Mouse (Mus musculus): ENCODE measurements at regions not wholly inside any gene's neighbourhood (a gene's known extent, or its start where the extent isn't known, plus 50 kb on each side); places are given as distances from the start of the nearest gene placed in this dataset.

DNA sequence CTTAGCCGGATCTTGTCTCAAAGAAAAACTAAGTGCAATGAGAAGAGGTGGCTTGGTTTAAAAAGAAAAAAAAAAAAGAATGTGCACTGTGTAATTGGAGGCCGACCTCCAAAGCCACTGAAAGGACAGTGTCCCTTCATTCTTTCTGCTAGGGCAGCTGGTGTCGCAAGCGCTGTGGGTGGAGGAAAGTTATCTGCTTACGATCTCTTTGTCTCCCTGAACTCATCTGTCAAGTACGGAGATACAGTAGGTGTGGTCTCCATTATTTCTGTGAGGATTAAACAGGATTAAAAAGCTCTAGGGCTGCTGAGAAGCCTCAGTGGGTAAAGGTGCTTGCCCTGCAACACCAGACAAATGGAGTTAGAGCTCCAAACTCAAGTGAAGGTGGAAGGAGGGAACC is 126.6 kb upstream of the Jarid2 start:
- intact Hi-C loops (cut with DNase I): no loop called here
- DNase-seq: no peak

DNA sequence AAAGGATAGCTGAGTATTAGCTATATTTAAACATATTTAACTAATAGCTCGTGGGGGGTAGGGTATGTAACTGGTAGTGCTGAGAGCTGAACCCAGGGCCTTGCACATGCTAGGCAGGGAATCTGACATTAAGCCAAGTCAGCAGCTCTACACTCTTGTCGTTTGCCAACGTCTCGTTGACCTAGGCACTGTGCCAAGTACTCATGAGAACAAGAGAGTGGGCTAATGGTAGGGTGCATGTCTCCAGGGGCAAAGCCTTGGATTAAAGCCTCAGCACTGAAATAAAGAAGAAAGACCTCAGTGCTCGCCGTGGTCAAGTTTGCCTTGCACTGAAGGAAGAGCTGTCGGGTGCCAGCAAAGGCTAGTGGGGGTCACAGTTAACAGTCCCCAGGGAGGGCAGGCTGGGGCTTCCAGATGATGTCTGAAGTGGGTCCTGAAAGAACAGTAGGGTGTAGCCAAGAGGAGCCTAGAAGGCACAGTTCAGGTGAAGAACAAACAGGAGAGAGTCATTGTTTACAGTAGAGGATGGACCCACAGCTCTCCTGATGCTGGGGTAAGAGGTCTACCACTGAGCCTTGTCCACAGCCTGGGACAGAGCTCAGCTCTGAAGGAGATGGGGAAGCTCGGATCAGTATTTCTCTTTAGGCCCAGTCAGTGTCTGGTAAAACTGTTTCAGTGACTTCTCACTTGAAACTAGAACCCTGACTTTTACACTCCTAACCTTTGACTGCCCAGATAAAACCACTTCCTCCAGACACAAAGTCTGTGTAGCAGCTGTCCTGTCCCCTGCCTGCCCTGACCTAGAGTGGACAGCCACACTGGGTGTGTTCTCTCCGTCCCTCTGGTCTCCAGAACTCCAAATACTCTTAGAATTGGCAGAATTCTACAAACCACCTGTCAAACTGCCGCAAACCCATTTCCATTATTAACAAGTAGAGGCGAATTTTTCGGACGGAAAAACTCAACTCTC is 121.7 kb upstream of the Jarid2 start:
- DNase-seq: no peak
- intact Hi-C loops (cut with DNase I): no loop called here

DNA sequence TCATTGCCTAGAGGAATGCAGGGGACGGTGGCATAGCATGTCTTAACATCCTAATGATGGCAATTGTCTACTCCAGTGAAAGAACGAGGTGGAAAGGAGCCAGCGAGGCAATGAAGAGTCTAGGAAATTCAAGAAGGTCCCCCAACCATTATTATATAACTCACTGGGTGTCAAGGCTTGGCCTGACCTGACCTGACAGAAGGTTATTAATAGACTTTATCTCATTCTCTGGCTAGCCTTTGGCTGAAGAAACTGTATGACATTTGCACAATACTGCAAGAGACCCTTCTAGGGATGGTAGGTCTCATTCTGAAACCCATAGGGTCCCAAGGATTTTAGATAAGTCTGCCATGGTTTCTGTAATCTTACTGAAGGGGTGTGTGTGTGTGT is 121.0 kb upstream of the Jarid2 start:
- intact Hi-C loops (cut with DNase I): no loop called here
- peak in 1 of 2 experiments; percentile 24 for DNase-seq

DNA sequence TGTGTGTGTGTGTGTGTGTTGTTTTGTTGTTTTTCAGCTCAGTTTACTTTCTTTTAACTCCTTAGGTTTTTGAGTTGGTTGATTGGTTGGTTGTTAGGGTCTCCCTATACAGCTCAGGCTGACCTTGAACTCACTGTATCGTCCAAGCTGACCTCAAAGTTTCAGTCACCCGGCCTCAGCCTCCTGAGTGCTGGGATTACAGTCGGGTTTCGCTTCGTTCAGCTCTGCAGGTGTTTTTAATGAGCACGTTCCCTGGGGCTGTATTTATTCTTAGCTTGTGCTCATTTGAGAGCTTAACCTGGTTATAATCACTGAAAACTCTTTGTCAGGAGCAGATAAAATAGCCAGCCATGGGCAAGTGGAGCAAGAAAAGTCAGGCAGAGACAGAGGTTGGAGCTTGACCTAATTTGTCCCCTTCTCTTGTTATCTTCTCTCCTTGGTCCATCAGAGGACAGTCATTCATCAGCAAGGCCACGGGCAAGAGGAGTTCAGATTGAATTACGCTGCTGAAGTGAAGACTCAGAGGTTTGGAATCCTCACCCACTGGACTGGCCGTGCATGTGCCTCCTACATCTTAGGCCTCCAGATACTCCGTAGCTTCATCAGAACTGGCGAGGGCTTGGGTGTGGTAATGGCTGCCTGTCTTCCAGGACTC is 120.5 kb upstream of the Jarid2 start:
- peak in 1 of 2 experiments; percentile 22 for DNase-seq
- intact Hi-C loops (cut with DNase I): no loop called here

DNA sequence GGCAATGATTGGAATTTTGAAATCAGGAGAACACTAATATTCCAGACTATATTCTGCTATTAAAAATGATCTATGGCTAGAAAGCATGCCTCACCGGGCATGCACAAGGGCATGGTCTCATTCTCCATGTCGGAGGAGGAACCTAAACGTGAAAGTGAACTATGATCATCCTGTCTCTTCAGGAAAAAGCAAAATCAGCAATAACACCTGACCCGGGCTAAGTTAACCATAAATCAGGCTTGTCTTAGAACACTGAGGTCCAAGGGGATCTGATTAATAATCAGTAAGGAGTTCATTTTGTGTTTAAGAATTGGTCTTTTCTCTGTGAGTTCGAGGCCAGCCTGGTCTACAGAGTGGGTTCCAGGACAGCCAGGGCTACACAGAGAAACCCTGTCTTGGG is 119.7 kb upstream of the Jarid2 start:
- intact Hi-C loops (cut with DNase I): no loop called here
- DNase-seq: no peak

DNA sequence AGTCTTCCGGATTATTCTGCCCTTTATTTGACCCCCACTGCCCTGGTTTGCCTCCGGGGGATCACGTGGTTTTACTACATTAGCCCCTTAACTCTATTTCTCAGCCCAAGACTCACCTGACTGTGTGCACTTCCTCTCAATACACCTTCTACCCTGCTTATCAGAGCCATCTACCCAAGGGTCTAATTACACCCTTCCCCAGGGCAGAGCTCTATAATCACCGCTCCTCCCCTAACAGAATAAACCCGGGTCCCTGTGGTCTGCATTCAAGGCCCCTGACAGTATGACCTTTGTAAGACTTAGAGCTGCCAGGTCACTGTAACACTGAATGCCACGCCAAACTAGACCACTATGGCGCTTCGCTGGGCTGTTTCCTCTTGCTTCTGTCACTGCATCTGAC is 113.6 kb upstream of the Jarid2 start:
- intact Hi-C loops (cut with DNase I): no loop called here

DNA sequence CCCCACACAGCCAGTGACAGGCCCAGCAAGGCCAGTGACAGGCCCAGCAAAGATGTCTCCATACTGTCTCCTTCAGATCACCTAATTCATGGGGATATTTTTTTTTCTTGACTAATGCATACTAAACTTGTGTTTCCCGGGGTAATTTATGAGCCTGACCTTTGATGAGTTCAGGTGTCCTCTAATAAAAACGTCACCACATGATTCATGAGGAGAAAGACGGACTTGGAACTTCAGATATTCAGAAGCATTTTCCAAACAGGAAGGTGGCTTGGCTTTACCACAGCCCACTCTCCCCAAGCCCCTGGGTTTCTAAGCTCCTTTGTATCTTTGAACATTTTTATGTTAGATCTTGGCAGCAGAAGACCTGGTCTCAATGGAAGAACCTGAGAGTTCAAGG is 110.9 kb upstream of the Jarid2 start:
- intact Hi-C loops (cut with DNase I): no loop called here

More for the DNA sequence above, 113.6 kb upstream of the Jarid2 start:
- DNase-seq: no peak

DNA sequence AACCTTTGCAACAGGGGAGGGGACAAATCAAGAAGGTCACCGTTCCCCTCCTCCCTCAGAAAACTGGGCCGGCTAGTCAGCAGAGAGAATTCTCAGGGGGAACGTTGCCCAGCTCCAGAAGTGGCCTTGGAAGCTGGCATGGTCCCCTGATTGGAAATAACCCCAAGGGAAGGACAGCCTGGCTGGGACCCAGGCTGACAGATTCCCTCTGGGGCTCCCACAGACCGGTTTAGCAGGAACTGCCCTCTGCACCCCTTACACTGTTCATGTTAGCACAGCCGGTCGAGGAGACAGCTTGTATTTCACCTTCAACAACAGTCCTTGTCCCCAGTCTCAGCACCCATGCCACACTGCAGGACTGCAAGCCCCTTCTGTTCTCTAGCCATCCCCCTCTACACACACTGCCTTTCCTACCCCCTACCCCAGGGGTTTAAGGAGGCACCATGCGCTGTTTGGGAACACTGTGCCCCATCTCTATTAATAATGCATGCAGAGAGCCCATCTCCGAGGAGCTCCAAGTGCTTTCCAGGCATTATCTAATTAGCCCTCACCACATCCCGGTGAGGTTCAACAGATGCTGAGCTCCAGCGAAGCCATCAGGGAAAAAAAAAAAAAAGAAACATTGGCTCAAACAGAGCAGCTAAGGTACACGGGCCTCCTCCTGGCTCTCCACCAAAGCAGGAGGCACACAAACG is 106.5 kb upstream of the Jarid2 start:
- intact Hi-C loops (cut with DNase I): no loop called here
- peak; percentile 38 to 52 for DNase-seq

More for the DNA sequence above, 110.9 kb upstream of the Jarid2 start:
- DNase-seq: no peak

DNA sequence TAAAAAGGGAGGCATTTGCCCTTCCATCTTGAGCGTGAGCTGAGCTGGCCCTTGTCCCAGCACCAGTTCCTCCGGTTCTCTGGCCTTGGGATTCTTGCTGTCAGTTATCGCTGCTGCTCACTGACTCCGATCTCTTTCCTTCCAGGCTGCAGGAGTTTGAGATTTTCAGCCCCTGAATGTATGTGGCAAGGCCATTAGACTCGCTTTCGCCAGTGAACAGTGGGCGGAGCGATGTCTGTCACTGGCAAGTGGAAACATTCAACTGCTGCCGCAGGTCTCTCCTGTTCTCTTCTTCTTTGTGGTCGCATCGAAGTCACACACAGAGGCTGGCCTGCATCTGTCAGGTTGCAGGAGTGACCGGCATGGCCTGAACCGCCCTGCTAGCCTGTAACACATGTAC is 104.6 kb upstream of the Jarid2 start:
- intact Hi-C loops (cut with DNase I): no loop called here
- DNase-seq: no peak

DNA sequence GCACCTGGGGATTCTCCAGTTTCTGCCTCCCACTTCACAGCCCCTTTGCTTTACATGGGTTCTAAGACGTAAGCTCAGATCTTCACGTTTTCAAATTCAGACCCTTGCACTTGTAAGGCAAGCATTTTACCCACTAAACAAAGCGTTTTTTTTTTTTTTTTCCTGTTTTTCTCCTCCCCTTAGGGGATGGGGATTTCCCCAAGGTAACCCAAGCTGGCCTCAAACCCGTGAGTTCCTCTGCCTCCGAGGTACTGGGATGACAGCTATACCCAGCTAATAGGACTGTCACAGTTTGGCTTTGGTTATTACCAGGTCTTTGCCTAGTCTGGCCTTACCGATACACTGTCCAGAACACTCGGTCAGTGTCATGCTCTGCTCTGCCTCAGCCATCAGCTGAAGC is 103.5 kb upstream of the Jarid2 start:
- intact Hi-C loops (cut with DNase I): no loop called here
- DNase-seq: no peak

DNA sequence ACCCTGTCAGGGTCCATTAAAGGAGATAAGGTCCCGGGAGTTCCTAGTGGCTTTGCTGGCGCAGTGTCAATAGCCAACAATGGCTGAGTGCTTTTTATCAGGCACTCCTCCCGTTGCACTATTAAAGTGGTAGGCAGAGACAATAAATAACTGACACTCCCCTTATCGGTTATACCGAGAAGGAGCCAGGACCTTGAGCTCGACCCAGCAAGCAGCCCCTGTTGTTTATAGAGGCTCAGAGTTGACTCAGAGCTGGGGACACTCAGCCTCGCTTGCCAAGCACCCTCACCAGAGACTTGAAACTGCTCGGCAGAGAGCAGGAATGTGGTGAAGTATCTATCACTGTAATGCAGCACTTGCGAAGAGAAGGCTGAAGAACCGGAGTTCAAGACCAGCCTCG is 102.5 kb upstream of the Jarid2 start:
- intact Hi-C loops (cut with DNase I): no loop called here
- DNase-seq: no peak

DNA sequence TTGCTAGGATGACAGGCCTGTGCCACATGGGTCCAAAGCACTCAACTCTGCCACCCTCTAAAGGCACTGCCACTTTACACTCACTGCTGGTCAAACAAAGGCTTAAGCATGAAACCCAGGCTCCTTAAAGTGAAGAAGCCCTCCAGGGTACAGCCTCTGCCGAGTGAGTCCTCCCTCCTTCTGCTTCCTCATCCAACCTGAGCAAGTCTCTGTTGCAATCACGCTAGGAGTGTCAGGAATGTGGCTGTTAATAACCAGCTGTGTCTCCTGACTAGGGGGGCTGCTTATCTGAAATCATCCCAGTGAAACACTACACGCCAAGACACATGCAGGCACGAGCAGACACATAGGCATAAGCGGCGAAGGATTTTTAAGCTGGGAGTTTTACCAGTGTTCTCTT is 99.2 kb upstream of the Jarid2 start:
- DNase-seq: no peak
- intact Hi-C loops (cut with DNase I): no loop called here

DNA sequence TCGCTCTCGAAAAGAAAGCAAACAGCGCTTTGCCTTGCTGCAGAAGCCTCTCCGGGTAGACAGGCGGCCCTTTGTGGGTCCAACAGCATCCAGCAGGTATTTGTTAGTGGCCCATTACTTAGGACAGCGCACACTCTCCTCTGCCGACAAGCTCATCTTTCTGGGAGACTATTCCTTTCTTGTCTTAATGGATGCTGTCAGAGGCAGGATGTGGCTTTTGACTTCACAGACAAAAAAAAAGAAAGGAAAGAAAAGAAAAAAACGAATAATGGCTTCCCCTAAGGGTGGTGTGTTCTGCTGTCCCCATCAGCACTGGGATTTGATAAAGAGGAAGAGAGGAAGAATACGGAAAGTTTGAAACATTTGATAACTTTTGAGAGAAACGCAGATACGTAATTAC is 94.7 kb upstream of the Jarid2 start:
- DNase-seq: no peak
- intact Hi-C loops (cut with DNase I): no loop called here

DNA sequence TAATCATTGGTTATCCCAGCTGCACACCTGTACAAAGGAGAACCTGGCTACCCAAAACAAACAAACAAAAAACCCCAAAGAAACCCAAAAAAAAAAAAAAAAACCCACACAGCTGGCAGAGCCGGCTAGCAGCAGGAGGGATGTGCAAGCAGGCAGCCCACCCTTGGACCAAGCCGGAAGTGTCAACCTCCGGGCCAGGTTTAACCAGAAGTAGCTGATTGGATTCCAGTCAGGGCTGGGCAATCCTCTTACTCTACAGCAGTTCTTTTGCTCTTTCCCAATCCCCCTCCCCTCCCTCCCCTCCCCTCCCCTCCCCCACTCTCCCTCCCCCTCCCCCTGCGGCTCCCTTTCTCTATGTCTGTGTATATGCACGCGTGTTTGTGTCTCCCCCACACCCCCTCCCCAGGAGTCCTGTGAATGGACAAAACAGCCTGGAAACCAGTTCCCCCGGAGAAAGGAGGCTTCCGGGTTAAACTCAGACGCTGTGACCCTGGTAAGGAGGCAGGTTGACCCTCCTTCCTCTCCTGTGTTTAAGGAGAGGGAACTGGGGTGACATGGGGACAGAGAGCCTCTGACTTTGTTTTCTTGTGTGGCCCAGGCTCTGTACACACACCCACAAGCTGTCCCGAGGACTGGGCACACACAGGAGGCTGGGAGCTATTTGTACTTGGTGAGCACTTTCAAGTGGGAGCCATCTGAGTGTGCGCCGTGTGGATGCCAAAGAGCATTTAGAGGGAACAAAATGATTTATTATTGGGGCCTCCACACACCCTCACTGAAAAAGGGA is 93.9 kb upstream of the Jarid2 start:
- DNase-seq: no peak
- intact Hi-C loops (cut with DNase I): no loop called here

DNA sequence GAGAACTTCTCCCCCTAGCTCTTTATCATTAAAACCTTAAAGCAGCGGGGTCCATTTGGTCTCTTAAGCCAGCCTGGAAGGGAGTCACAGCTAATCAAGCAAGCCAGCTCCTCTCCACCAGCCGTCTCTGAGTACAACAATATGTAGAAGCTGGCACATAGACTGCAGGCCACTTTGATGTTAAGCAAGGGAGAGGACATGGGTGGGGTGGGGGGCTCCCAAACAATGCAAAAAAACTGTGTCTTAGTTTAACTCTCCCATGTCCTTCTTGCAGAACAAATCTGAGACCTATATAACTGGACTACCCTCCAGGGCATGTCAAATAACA is 93.3 kb upstream of the Jarid2 start:
- DNase-seq: no peak
- intact Hi-C loops (cut with DNase I): no loop called here

DNA sequence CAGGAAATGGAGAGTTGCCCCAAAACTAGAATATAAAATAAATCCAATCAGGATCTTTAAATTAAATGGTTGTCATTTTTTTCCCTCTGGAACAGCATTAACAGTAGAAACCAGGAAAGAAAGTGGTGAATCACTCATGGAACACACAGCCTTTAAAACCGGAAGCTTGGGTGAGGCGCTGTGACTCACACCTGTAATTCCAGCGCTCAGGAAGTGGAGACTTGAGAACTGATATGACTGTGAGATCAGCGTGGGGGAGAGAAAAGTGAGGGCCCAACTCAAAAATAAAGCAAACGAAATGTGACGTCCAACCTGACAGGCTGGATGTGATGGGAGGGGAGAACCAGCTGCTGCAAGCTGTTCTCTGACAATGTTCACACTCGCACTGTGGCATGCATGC is 86.9 kb upstream of the Jarid2 start:
- intact Hi-C loops (cut with DNase I): no loop called here
- no peak for DNase-seq

DNA sequence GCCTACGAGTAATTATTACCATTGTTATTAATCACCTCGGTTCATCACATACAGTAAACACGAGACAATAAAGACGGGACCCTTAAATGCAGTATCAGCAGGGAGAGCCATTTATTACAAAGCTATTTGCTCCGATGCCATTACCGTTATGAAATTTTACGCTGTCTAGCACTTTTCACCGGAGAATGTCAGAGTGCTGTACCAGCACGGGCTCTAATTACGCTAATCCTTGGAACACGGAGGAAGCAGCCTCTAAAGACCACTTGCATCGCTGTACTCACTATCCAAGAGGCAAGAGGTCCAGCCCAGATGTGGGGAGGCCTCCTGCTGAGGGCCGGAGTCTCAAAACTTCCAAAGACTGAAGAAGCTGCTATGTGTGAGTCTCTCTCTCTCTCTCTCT is 79.2 kb upstream of the Jarid2 start:
- no peak for DNase-seq
- intact Hi-C loops (cut with DNase I): no loop called here

DNA sequence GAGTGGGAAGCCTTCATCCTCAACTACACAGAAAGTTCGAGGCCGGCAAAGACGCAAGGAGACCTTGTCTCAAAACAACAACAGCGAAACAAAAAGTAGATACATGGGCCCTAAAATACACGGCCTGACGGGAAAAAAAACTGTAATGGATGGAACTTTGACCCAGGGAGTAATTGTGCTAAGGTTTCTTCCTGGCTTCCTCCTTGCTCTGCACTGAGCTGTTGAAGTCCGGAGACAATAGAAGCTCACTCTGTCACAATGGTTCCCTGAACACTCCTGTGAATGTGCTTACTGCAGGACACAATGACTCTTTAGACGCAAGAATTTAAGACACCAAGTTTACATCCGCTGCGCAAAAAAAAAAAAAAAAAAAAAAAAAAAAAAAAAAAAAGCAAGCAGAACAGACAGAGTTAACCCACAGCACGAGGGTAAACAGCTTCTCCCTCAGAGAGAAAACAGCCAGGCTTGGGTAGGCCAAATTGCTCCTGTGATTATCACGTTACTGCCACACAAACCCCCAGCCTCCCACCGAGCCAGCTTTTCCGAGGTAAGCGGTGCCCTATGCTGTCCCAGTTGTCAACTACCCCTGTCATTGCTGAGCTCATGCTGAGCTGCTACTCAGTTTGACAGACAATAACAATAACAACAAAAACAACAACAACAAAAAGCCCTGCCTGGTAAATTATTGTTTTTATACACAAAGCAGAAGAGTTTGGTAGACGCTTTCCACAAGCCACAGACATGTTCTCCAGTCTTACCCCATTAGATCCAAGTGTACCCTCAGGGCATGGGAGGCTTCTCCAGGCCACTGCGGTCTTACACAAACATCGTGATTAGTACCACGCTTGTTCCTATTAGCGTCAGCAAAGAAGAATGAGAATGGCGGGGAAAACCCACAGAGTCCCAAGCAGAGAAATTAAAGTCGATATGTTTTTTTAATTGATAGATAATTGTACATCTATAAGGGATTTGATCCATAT is 77.7 kb upstream of the Jarid2 start:
- intact Hi-C loops (cut with DNase I): no loop called here

DNA sequence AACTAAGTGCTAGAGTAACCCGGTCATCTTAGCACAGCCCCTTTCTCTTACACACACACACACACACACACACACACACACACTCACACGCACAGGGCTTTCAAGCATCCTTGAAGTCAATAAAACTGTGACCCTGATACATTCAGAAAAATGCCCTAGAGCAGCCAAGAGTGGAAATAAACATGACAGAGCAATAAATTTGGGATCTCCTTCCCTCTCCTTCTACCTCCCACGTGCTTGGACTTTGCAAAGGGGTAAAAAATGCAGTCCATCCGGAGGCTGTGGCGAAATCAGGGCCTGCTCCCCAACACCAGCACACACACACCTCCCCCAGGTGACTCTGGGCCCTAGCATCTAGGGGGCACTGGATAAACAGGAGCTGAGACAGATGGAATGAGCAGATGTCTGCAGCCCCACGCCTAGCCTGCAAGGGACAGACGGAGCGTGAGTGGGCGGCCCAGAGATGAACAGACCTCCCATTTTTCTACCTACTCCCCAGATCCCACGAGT is 71.3 kb upstream of the Jarid2 start:
- no peak for DNase-seq
- intact Hi-C loops (cut with DNase I): no loop called here

More for the DNA sequence above, 77.7 kb upstream of the Jarid2 start:
- no peak for DNase-seq

Data from heart, postnatal 36 days (tissue).